Mouse (Mus musculus) adrenal gland, adult 18-20 months (tissue): ENCODE measurements around the gene Nipal3. TPM values are rescaled to one million over a fixed set of nuclear protein-coding genes. Genes with fewer than 3 reads are reported as not detected.
A peak's percentile ranks its signal among the peaks of the same experiment; 100 is the strongest.

Source experiments
- DNase-seq, 2 experiments: peaks; one replicate each; pipeline ENCODE4 v3.0.0; 2021 to 2022; ENCODE audit warnings: low spot score in 2 of 2
- total RNA-seq, 2 experiments: library from RNA; stranded (reverse); gene quantifications; 1 replicate in 1 of 2; 2 replicates in 1 of 2; pipeline ENCODE4 v1.2.3; 2021

Gene Nipal3
- total RNA-seq, 2 experiments from 2014 or later = 11.9 to 15.2 TPM

- no peak for DNase-seq
These were observed 56.9 kb downstream of the Nipal3 start for GRCm38 (mm10) chr4:135437924-135438323.

- no peak for DNase-seq
These were observed 58.5 kb downstream of the Nipal3 start for GRCm38 (mm10) chr4:135436291-135436690.

GRCm38 (mm10) chr4:135434395-135434789 lies 60.4 kb downstream of the Nipal3 start:
- no peak for DNase-seq

GRCm38 (mm10) chr4:135433443-135434394 lies 61.1 kb downstream of the Nipal3 start, which contains the start of gene Rcan3:
Gene Rcan3, minus strand, starts transcription at chr4:135433853.
- peak; percentile 75 to 79 for DNase-seq

GRCm38 (mm10) chr4:135433086-135433442 lies 61.8 kb downstream of the Nipal3 start:
- DNase-seq = peak in 1 of 2 experiments; percentile 17

- DNase-seq = no peak
These were observed 64.7 kb downstream of the Nipal3 start for GRCm38 (mm10) chr4:135429990-135430760.

- DNase-seq = no peak
These were observed 65.5 kb downstream of the Nipal3 start for GRCm38 (mm10) chr4:135429383-135429782.

GRCm38 (mm10) chr4:135426587-135426986 lies 68.3 kb downstream of the Nipal3 start:
- no peak for DNase-seq

GRCm38 (mm10) chr4:135425625-135426024 lies 69.2 kb downstream of the Nipal3 start:
- no peak for DNase-seq

- no peak for DNase-seq
These were observed 73.9 kb downstream of the Nipal3 start for GRCm38 (mm10) chr4:135420961-135421360.

- DNase-seq = no peak
These were observed 74.4 kb downstream of the Nipal3 start for GRCm38 (mm10) chr4:135420416-135420815.

GRCm38 (mm10) chr4:135419996-135420395 lies 74.8 kb downstream of the Nipal3 start:
- DNase-seq = no peak

- DNase-seq = no peak
These were observed 78.5 kb downstream of the Nipal3 start for GRCm38 (mm10) chr4:135416367-135416766.

GRCm38 (mm10) chr4:135413491-135413890 lies 81.3 kb downstream of the Nipal3 start:
- no peak for DNase-seq

- DNase-seq = peak; percentile 64 to 73
These were observed 83.2 kb downstream of the Nipal3 start for GRCm38 (mm10) chr4:135411633-135412032.

GRCm38 (mm10) chr4:135406180-135406579 lies 88.7 kb downstream of the Nipal3 start:
- no peak for DNase-seq

- no peak for DNase-seq
These were observed 89.9 kb downstream of the Nipal3 start for GRCm38 (mm10) chr4:135404916-135405315.

GRCm38 (mm10) chr4:135404048-135404447 lies 90.8 kb downstream of the Nipal3 start:
- DNase-seq = no peak

- no peak for DNase-seq
These were observed 93.0 kb downstream of the Nipal3 start for GRCm38 (mm10) chr4:135401881-135402280.

GRCm38 (mm10) chr4:135397991-135398390 lies 96.8 kb downstream of the Nipal3 start, which contains the start of gene Ncmap:
Gene Ncmap, minus strand, starts transcription at chr4:135398227.
- DNase-seq = no peak

- DNase-seq = no peak
These were observed 97.3 kb downstream of the Nipal3 start for GRCm38 (mm10) chr4:135397551-135397950.

- DNase-seq = no peak
These were observed 98.5 kb downstream of the Nipal3 start for GRCm38 (mm10) chr4:135396303-135396702.
